Mouse (Mus musculus) effector memory CD4-positive, alpha-beta T cell, adult 7 months (primary cell): ENCODE measurements around the gene Nxpe4. TPM values are rescaled to one million over a fixed set of nuclear protein-coding genes. Genes with fewer than 3 reads are reported as not detected.

ENCODE experiments used
- polyA plus RNA-seq: library from polyadenylated mRNA; unstranded; fragments of 100-300 nt; shearing (Covaris generic); gene quantifications from one replicate; pipeline ENCODE4 v1.2.1, GENCODE M21; 2017

Gene Nxpe4
- 0.11 TPM for polyA plus RNA-seq

DNA sequence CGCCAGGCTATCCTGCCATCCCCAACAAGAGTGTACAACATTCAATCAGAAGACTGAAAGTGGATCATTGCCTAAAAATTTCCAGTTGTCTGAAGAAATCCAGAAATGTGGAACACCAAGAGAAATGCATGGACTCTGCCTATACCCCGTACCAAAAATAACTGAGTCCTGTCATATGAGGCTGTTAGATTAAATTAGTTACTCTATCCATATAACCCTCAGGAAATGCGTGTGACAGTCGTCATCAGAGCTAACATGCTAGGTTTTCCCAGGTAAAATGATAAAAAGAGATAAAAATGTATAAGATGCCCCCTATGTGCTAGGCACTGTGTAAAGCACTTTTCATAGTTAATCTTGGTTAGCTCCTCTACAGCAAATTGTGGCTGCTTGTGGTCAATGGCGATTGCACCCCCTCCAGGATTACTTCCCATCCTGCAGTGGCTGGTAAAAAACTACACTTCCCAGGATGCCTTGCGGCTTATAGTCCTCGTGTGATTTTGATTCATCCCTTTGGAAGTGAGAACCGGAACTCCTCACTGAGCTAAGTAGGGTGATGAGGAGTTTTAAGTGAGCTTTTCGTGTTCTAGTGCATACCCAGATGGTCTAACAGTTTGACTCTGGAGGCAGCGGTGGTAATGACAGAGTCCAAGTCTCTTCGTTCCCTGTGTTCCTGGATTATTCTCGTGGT lies at the start of gene Nxpe4:
Nxpe4 (plus strand) TSS at position 519 of the 688 bp plus-strand sequence.

DNA sequence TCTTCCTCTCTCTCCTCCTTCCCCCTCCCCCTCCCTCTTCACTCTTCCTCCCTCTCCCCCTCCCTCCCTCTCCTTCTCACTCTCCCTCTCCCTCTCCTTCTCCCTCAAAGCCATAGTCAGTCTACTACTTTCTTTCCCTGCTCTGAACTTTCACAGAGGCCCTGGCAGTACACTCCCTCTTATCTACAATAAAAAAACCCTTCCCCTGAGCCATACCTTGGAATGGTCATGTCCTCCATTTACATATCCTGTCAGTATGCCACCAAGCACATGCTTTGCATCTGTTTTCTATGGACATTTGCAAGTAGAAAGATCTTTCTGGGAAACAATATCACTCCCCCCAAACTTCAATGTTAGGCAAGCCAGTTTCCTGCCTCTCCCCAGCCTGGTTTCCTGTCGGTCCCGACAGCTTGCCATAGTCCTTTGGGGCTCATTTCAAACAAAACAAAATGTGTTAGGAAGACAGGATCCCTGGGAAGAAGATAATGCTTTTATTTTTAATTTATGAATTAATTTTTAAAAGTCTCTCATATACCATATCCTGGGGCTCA lies 191.4 kb downstream of the Nxpe4 start, which contains the start of gene Nxpe2:
Nxpe2 (minus strand) TSS at position 307 of the 551 bp plus-strand sequence.

Other genes starting within 250 kb of the Nxpe4 start
- gene Nxpe2, start 191.4 kb downstream of the Nxpe4 start, polyA plus RNA-seq = not detected